Mouse (Mus musculus) right cerebral cortex, adult 2 months (tissue): ENCODE measurements around the gene Ipo11.
A peak's percentile ranks its signal among the peaks of the same experiment; 100 is the strongest.
"Not testable (repeated sequence)": the region's sequence is repeated elsewhere in the genome, so short reads cannot be mapped to it uniquely, and the experiment has no call there.

Experiments used
- DNase-seq, 2 experiments: peaks; one replicate each; pipeline ENCODE4 v3.0.0; 2021 to 2022; ENCODE audit warnings: low spot score in 2 of 2

Gene Ipo11

GRCm38 (mm10) chr13:106936256-106937137 is at the start of gene Ipo11:
TSS of gene Ipo11 (minus strand) at chr13:106936958.
- DNase-seq = peak; percentile 92 to 94

- no peak for DNase-seq
Observed at GRCm38 (mm10) chr13:106961496-106961895, 24.7 kb upstream of the Ipo11 start.

GRCm38 (mm10) chr13:106960557-106960956 is 23.8 kb upstream of the Ipo11 start:
- DNase-seq = no peak

- DNase-seq = no peak
Observed at GRCm38 (mm10) chr13:106958286-106958685, 21.5 kb upstream of the Ipo11 start.

GRCm38 (mm10) chr13:106957554-106957953 is 20.8 kb upstream of the Ipo11 start:
- no peak for DNase-seq

- no peak for DNase-seq
Observed at GRCm38 (mm10) chr13:106954880-106955279, 18.1 kb upstream of the Ipo11 start.

GRCm38 (mm10) chr13:106947583-106947982 is 10.8 kb upstream of the Ipo11 start:
- no peak for DNase-seq

GRCm38 (mm10) chr13:106946594-106947540 is 10.1 kb upstream of the Ipo11 start, which contains the start of gene Dimt1:
TSS of gene Dimt1 (plus strand) at chr13:106947127.
- DNase-seq = peak; percentile 96 to 97

GRCm38 (mm10) chr13:106945518-106945917 is 8.8 kb upstream of the Ipo11 start:
- DNase-seq = no peak

- no peak for DNase-seq
Observed at GRCm38 (mm10) chr13:106942721-106943120, 6.0 kb upstream of the Ipo11 start.

- DNase-seq = no peak
Observed at GRCm38 (mm10) chr13:106941211-106941976, 4.6 kb upstream of the Ipo11 start.

GRCm38 (mm10) chr13:106937138-106937472 is 347 bp upstream of the Ipo11 start:
- no peak for DNase-seq

GRCm38 (mm10) chr13:106935871-106936255 is 895 bp downstream of the Ipo11 start:
- DNase-seq = no peak

GRCm38 (mm10) chr13:106929201-106929600 is 7.6 kb downstream of the Ipo11 start:
- DNase-seq = no peak

GRCm38 (mm10) chr13:106928296-106928695 is 8.5 kb downstream of the Ipo11 start:
- DNase-seq = no peak

GRCm38 (mm10) chr13:106925921-106926320 is 10.8 kb downstream of the Ipo11 start:
- DNase-seq = not testable (repeated sequence)

- DNase-seq = no peak
Observed at GRCm38 (mm10) chr13:106918322-106919050, 18.3 kb downstream of the Ipo11 start.

GRCm38 (mm10) chr13:106913125-106913736 is 23.5 kb downstream of the Ipo11 start:
- no peak for DNase-seq

GRCm38 (mm10) chr13:106910096-106910495 is 26.7 kb downstream of the Ipo11 start:
- DNase-seq = no peak

GRCm38 (mm10) chr13:106907273-106907672 is 29.5 kb downstream of the Ipo11 start:
- no peak for DNase-seq
